Mouse (Mus musculus): ENCODE measurements around the gene Tnrc6a.

Tnrc6a gene

DNA sequence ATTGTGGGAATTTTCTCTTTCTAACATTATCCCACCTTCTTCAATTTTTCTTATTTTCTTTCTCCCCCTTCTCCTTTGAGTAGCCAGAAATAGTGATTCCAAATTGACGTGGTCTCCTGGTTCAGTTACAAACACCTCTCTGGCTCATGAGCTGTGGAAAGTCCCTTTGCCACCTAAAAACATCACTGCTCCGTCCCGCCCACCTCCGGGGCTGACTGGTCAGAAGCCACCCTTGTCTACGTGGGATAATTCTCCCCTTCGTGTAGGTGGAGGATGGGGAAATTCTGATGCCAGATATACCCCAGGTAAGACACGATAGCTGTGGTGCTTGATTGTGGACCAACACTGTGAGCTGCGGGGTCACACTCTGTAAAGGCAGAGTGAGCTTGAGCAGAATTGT, 66.1 kb downstream of the Tnrc6a start:
- no peak for DNase-seq (ENCODE audit: low spot score in 2 of 2)

DNA sequence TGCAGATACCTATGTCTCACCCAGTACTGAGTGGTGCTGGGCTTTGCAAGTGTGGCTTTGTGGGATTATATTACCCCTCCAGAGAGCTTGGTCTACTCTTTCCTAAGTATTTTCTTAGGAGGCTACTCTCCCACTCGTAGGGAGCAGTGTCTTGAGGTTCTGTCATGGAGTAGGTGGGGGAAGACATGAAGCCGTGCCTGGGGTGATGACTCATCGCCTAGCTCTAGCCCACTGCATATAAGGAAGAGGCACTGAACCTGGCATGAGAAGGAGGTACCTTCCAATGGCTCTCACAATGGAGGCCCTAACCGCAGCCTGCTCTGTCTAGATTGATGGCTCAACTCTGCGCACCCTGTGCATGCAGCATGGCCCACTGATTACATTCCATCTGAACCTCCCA, 68.0 kb downstream of the Tnrc6a start:
- no peak for DNase-seq (ENCODE audit: low spot score in 2 of 2)

GRCm38 (mm10) chr7:123193201-123193600, 69.5 kb downstream of the Tnrc6a start:
- no peak for DNase-seq (ENCODE audit: low spot score in 2 of 2)

GRCm38 (mm10) chr7:123194696-123195095, 71.0 kb downstream of the Tnrc6a start:
- DNase-seq (ENCODE audit: low spot score in 2 of 2), result no peak

DNA sequence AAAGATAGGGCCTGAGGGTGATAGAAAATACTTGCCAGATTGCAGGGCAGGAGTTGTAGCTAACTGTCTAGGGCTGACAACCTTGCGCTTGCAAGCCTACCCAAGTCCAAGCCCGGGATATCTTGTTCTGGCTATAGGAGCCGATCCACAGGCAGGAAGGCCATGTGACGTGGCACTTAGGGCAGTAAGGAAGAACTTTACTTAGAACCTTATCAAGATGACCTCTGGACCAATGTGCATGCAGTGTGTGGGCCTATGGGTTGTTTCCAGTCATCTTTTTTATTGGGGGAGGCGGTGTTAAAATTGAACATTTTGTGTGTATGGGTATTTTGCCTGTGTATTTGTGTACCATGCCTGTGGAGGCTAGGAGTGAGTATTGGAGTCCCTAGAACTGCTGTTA, 72.7 kb downstream of the Tnrc6a start:
- DNase-seq (ENCODE audit: low spot score in 2 of 2), result no peak

- no peak for DNase-seq (ENCODE audit: low spot score in 2 of 2)
Measured at GRCm38 (mm10) chr7:123198695-123199094, 75.0 kb downstream of the Tnrc6a start.

DNA sequence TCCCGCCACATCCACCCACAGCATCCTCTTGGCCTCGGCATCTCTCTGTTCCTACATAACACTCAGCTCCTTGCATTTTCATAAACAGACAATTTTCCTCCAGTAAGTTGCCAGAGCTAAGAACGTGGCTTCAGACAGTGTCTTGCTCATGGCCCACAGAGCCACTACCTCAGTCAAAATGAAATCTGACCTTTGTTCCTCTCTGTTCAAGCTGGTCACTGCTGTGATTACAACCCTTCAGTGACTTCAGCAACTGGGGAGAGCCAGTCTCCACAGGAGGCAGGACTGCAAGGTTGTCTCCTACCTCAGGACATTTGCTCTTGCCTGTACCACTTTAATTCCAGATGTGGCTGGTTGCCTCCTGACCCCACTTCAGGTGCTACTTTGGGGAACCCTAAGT, 75.5 kb downstream of the Tnrc6a start:
- no peak for DNase-seq (ENCODE audit: low spot score in 2 of 2)

DNA sequence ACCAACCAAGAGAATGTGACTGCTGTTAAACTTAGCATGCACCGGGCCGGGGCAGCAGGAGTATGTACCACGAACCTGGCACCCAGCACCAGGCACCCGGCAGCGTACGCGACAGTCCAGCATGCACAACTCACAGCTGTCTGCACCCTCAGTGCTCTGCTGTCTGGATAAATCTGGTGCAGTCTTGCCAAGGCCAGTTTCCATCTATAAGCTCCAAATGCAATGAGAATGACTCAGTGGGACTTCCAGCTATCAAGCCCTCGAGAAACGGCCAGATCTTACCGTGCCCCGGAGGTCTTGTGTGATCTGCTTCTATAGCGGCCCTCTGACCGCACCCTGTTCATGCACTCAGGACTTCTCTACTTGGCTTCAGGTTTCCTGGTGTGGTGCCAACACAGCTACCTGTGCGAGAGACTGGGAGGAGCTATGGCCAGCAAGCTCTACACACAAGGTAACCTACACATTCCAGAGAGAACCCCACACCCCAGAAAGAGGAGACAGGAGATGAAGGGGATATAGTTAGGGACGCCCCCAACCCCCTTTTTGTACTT, 76.0 kb downstream of the Tnrc6a start:
- no peak for DNase-seq (ENCODE audit: low spot score in 2 of 2)

DNA sequence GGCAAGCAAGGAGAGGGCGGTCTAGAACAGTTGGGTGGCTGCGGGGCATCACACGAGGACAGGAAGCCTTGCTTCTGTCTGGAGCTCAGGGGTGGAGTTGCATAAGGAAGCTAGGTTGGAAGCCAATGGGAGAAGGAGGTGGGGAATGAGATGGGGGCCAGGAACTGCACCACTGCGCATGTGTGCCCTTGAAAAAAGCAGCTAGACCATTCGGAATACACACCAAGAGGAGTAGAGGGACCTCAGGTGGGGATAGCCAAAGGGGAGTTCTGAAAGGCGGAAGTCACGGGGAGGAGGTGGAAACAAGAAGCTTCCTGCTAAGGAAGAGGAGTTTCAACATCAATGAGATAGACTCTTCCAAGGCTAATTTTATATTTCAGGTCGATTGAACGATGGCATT, 77.0 kb downstream of the Tnrc6a start:
- no peak for DNase-seq (ENCODE audit: low spot score in 2 of 2)

GRCm38 (mm10) chr7:123205261-123205660, 81.6 kb downstream of the Tnrc6a start:
- peak in 1 of 2 experiments; percentile 11 for DNase-seq (ENCODE audit: low spot score in 2 of 2)

DNA sequence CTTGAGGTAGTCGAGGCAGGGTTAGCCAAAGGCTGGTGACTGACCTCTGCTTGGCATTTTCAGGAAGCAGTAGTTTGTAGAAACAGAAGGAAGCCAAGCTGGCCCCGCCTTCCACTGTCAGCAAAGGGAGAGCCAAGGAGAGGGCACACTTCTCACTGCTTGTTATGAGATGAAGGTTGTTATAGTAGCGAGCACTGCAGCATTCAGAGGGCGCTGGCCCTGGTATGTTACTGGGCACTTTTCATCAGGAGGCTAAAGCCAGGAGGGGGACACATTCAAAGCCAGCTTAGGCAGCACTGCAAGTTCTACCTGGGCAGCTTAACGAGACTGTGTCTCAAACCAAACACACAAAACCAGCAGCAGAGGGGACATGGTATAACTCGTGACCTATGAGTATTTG, 83.9 kb downstream of the Tnrc6a start:
- DNase-seq (ENCODE audit: low spot score in 2 of 2), result no peak

DNA sequence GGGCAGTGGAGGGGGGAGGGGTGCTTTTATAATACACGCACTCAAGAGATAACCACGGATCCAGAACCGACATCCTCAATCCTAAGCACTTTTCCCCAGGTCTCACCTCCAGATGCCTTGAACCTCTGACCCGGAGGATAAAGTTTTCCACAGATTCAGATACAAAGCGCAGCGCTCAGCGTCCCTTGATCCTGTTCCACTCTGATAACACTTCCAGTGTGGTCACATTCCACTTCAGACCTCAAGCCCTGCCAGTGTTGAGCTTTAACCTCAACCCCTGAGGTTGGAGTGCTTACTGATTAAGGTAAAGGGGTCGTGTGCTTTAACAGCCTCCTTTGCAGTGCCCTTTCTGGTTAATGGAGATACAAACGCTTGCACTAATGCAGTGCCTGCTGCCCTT, 86.2 kb downstream of the Tnrc6a start:
- no peak for DNase-seq (ENCODE audit: low spot score in 2 of 2)

DNA sequence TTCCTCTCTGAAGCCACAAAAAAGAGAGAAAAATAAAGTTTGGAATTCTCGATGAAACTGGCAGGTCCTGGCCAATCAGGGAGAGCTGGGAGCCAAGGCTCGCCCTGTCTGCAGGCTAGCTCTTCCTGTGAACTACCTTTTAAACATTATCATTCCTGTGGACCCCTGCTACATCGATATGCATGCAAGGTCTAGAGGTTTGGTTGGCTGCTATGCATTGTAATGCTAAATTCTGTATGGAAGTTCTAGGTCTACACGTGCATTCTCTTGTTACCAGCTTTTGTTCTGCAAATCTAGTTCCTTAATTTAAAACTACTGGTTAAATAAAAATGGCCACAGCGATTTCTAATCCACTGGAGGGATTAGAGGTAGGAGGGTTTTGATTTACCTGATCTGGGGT, 87.8 kb downstream of the Tnrc6a start:
- no peak for DNase-seq (ENCODE audit: low spot score in 2 of 2)

DNA sequence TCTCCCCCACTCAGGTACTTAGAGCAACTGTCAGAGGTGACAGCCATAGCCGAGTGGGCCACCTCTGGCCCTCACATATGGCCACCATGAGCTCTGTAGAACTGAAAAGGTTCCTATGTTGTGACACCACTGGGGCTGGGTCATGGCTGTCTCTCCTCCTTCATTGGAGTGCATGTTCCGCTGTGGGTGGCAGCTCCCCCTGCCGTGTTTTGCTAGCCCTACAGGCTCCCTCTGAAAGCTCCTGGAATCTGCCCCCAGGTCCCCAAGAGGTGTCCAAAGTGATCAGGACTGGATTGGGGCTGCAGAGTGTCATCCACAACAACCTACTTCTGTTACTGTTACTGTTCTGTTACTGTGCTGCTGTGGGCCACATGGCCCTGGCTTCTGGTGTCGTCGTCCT, 88.6 kb downstream of the Tnrc6a start:
- DNase-seq (ENCODE audit: low spot score in 2 of 2), result no peak

GRCm38 (mm10) chr7:123214365-123215075, 90.8 kb downstream of the Tnrc6a start, which contains the start of gene Slc5a11:
TSS of gene Slc5a11 (plus strand) at chr7:123214780.
- DNase-seq (ENCODE audit: low spot score in 2 of 2), result peak; percentile 13 to 49

DNA sequence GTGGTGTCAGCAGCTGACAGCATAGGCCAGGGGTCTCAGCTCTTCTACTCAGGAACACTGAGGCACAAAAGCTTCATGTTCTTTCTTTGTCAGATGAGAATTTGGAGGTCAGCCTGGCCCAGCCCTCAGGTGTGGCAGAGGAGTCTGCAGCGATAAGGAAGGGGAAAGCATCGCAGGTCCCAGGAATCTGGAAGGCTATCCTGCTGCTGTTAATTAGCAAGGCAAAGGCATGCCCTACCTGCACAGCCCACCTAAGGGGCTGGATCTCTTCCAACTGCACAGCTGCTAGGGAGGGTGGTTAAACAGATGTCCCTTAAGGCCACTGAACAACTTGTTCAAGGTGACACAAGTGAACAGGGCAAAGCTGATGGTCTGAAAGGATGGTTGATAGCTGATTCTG, 91.5 kb downstream of the Tnrc6a start:
- no peak for DNase-seq (ENCODE audit: low spot score in 2 of 2)

DNA sequence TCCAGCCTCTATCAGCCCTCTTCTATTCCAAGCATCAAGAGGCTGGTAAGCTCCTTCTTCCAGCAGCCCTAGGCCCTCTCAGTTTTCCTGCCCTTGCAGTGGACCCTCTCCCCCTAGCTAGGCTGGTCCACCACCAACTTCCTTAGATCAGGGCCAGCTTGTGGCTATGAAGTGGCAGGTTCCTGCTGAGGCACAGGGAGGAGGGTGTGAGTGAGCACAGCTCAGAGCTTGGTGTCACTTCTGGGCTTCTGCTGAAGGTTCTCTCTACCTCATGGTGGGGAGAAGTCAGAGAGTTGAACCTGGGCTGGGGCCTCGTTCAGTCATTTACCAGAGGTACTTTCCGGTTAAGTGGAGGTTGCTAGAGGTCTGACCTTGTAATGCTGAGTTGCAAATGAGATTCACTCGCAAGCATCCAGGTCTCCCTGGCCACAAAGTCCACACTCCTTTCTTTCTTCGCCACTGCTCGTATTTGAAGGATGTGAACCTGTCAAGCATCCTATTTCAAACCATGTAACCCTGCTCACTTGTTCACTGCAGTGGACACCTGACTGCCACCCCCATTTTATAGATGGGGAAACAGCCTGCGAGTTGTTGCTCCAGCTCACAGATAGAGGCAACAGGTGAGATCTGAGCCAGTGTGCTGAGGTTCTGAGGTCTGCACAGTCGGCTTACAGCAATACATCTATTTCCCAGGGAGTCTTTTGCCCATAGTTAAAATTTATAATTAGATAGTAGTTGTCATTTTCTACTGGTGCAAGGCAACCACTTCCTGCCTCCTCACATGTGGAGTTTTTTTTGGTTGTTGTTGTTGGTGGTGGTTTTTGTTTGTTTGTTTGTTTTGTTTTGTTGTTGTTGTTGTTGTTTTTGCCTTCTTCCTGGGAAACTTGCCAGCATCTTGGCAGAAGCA, 94.0 kb downstream of the Tnrc6a start:
- no peak for DNase-seq (ENCODE audit: low spot score in 2 of 2)

DNA sequence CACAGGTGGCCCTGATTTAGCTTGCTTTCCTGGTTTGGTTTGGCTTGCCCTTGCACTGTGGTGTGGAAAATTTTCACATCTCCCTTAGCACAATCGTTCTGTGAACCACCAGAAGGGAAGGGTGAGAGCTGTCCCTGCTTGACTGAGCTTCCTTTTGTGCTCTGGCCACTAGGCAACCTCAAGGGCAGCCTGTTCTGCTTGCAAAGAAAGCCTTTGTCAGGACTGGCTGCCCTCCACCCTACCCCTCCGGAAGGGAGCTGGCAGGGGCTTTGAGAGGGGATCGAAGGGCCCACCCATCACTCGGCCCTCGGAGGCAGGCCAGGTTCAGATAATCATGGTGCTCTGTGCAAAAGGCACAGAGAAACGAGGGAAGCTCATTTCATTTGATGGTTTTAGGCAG, 94.9 kb downstream of the Tnrc6a start:
- no peak for DNase-seq (ENCODE audit: low spot score in 2 of 2)

- DNase-seq (ENCODE audit: low spot score in 2 of 2), result no peak
Measured at GRCm38 (mm10) chr7:123219781-123220632, 96.3 kb downstream of the Tnrc6a start.

DNA sequence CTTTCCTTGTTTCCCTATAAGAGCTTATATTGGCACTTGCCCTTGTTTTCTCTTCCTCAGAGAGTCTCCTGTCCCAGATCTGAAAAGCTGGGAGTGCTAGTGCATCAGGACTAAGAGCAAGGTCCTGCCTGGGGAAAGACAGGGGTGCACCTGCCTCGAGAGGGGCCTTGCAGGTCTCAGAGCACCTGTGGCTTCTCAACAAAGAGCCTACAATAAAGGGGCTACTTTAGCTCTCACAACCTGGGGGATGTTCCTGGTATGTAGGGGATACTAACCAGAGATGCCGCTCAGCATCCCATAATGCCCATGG, 96.9 kb downstream of the Tnrc6a start:
- DNase-seq (ENCODE audit: low spot score in 2 of 2), result no peak

DNA sequence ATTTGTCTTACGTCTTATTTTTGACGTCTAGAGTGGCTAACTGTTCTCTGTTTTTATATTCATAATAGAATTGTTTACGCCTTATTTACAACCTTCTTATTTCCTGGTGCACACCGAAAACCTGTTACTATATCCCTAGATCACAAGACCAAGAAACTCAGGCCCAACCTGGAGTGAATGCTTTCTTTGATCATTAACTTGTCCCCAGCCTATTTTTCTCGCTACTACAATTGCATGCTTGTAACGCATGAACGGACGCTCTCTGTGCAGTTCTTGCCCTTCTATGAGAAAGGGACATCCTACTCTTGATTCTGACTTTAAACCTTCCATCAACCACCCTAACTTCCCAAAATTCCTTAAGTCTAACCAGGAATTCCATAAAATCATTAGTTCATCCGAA, 100.4 kb downstream of the Tnrc6a start:
- no peak for DNase-seq (ENCODE audit: low spot score in 2 of 2)

- no peak for DNase-seq (ENCODE audit: low spot score in 2 of 2)
Measured at GRCm38 (mm10) chr7:123225159-123225558, 101.5 kb downstream of the Tnrc6a start.

All from heart, adult 9 months (tissue).